Mouse (Mus musculus): ENCODE measurements around the gene Lyg2. TPM values are rescaled to one million over a fixed set of nuclear protein-coding genes. Genes with fewer than 3 reads are reported as not detected.

Lyg2 gene
- polyA plus RNA-seq, 1 experiment from 2014 or later, result 0.11 TPM

- H3K9me3 ChIP-seq (ENCODE audit: control insufficient read depth, low read length), result no peaks in the 10 kb centered on the region
- H3K4me3 ChIP-seq (ENCODE audit: low read depth, low read length), result peak overlapping the region; percentile 66
- WGBS, result 1% methylated on average over 43 of the region's 90 CpGs
- peak; percentile 99 for DNase-seq (ENCODE audit: low spot score)
- peak overlapping the region; percentile 76 for H3K9ac ChIP-seq (ENCODE audit: low read depth, low read length)
- no peaks in the 10 kb centered on the region for H3K36me3 ChIP-seq (ENCODE audit: control insufficient read depth, insufficient read depth, low read length)
- peak overlapping the region; percentile 81 for H3K27ac ChIP-seq (replicated peaks; ENCODE audit: low read depth, low read length)
- peak overlapping the region; percentile 83 for H3K4me2 ChIP-seq (ENCODE audit: low read depth, low read length)
- H3K27me3 ChIP-seq (replicated peaks; ENCODE audit: control insufficient read depth, insufficient read depth, low read length), result no peaks in the 10 kb centered on the region
- peak; percentile 98 for ATAC-seq (ENCODE audit: low read depth)
- peaks cover 5% of the 10 kb centered on the region; the same call in 1 of the 2 replicates for H3K4me1 ChIP-seq (ENCODE audit: control insufficient read depth, insufficient read depth, low read length)
These were observed 51.5 kb downstream of the Lyg2 start for GRCm38 (mm10) chr1:37864511-37865400.

Other genes starting within 250 kb of the Lyg2 start
- 4.6 and 6.5 TPM in 2 replicates for gene 2010300C02Rik, start 196.4 kb downstream of the Lyg2 start, polyA plus RNA-seq (2014; fragmentation: Nextera tagmentation; extraction: Ambion mirVana)
- 5.3 and 7.2 TPM in 2 replicates for gene Tsga10, start 50.1 kb downstream of the Lyg2 start, polyA plus RNA-seq (2014; fragmentation: Nextera tagmentation; extraction: Ambion mirVana)
- 9.6 TPM in 2 replicates for gene Lipt1, start 44.8 kb downstream of the Lyg2 start, polyA plus RNA-seq (2014; fragmentation: Nextera tagmentation; extraction: Ambion mirVana)
- gene Mitd1, start 26.1 kb downstream of the Lyg2 start, polyA plus RNA-seq (2014; fragmentation: Nextera tagmentation; extraction: Ambion mirVana), result 22.1 and 22.6 TPM in 2 replicates
- 263 and 284 TPM in 2 replicates for gene Mrpl30, start 26.0 kb downstream of the Lyg2 start, polyA plus RNA-seq (2014; fragmentation: Nextera tagmentation; extraction: Ambion mirVana)
- not detected in 2 replicates for gene Lyg1, start 41.3 kb upstream of the Lyg2 start, polyA plus RNA-seq (2014; fragmentation: Nextera tagmentation; extraction: Ambion mirVana)
- 125 and 130 TPM in 2 replicates for gene Txndc9, start 81.4 kb upstream of the Lyg2 start, polyA plus RNA-seq (2014; fragmentation: Nextera tagmentation; extraction: Ambion mirVana)
- 24.5 and 25.1 TPM in 2 replicates for gene Eif5b, start 81.5 kb upstream of the Lyg2 start, polyA plus RNA-seq (2014; fragmentation: Nextera tagmentation; extraction: Ambion mirVana)
- gene Rev1, start 213.3 kb upstream of the Lyg2 start, polyA plus RNA-seq (2014; fragmentation: Nextera tagmentation; extraction: Ambion mirVana), result 20.6 and 27.7 TPM in 2 replicates